Mouse (Mus musculus) hindbrain, embryonic 14.5 days (tissue): ENCODE measurements around the gene Kcnh2. TPM values are rescaled to one million over a fixed set of nuclear protein-coding genes. Genes with fewer than 3 reads are reported as not detected.
"Not testable (repeated sequence)": the region's sequence is repeated elsewhere in the genome, so short reads cannot be mapped to it uniquely, and the experiment has no call there.

Experiments
- ATAC-seq: fragments of 200-750 bp; cut with Nextera tagmentation; 2 replicates; pipeline ENCODE4 v1.8.0; 2017; ENCODE audit warnings: moderate number of reproducible peaks, mild to moderate bottlenecking, moderate TSS enrichment, moderate library complexity; ENCODE audit not compliant: low FRiP score
- DNase-seq: peaks from one replicate; pipeline ENCODE4 v3.0.0-alpha.2; 2015; ENCODE audit warnings: low spot score
- H3K27ac ChIP-seq: fragments of 300-500 bp; sonication (generic); 2 replicates; pipeline ENCODE4 v1.5.1; 2014; ENCODE audit warnings: mild to moderate bottlenecking, moderate library complexity
- H3K27me3 ChIP-seq: fragments of 300-500 bp; sonication (generic); 2 replicates; pipeline ENCODE4 v1.6.1; 2014; ENCODE audit warnings: mild to moderate bottlenecking, low read length, mixed read lengths; ENCODE audit not compliant: control insufficient read depth, insufficient read depth
- H3K36me3 ChIP-seq: fragments of 300-500 bp; sonication (generic); replicated peaks from 2 replicates; pipeline ENCODE4 v1.6.1; 2014; ENCODE audit not compliant: control insufficient read depth, insufficient read depth
- H3K4me1 ChIP-seq: fragments of 300-500 bp; sonication (generic); replicated peaks from 2 replicates; pipeline ENCODE4 v1.6.1; 2014; ENCODE audit warnings: antibody characterized with exemption, low read length, mixed read lengths; ENCODE audit not compliant: control insufficient read depth, insufficient read depth
- H3K4me2 ChIP-seq: fragments of 300-500 bp; sonication (generic); replicated peaks from 2 replicates; pipeline ENCODE4 v1.6.1; 2014; ENCODE audit warnings: mild to moderate bottlenecking, moderate library complexity
- H3K4me3 ChIP-seq: fragments of 300-500 bp; sonication (generic); replicated peaks from 2 replicates; pipeline ENCODE4 v1.5.1; 2014; ENCODE audit warnings: mild to moderate bottlenecking, low read length
- H3K9ac ChIP-seq: fragments of 300-500 bp; sonication (generic); 2 replicates; pipeline ENCODE4 v1.6.1; 2014
- H3K9me3 ChIP-seq: fragments of 300-500 bp; sonication (generic); 2 replicates; pipeline ENCODE4 v1.6.1; 2016; ENCODE audit warnings: low read length; ENCODE audit not compliant: control insufficient read depth
- WGBS: fragments of 180-500 bp; shearing (Covaris S2); extraction: QIAGEN DNeasy Blood & Tissue Kit; methylation state at CpG from one replicate; pipeline ENCODE4 v1.1.7; 2014; 5-methylcytosine and 5-hydroxymethylcytosine counted together
- polyA plus RNA-seq: library from polyadenylated mRNA; unstranded; fragments of >200 nt; fragmentation: Nextera tagmentation; extraction: Ambion mirVana; gene quantifications from 2 replicates; pipeline ENCODE4 v1.2.1, GENCODE M21; 2014

Kcnh2 gene
- polyA plus RNA-seq = 13.9 and 15.1 TPM in 2 replicates

DNA sequence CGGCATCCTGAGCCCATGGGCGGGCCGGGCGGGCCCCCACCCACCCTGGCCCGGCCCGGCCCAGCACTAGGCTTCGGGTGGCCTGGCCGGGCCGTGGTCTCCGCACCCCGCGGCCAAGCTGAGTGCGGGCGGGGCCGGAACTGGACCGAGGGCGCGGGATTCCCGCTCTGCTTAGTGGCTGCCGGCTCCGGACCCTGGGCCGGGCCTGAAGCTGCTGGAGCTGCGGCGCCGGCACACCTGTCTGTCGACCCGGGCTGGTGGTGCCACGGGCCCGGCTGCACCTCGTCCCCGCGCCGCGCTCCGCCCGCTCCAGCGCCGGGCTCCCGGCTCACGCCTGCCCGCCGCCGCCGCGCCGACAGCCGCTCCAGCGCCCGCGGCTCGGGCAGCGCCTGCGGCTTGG, at the start of gene Kcnh2:
Gene Kcnh2, minus strand, starts transcription at position 327 of the 400 bp plus-strand sequence.
- 0% methylated on average over 28 of the region's 53 CpGs for WGBS
- peak within 1 kb of the TSS; percentile 89 for H3K9ac ChIP-seq
- peaks cover 48% of the 10 kb centered on the region for H3K4me1 ChIP-seq
- H3K9me3 ChIP-seq = no peaks in the 10 kb centered on the region
- H3K4me2 ChIP-seq = peak within 1 kb of the TSS; percentile 97
- ATAC-seq = peak; percentile 59
- 0 out of 2 replicates have a peak, but pooled peaks cover 3% of the 10 kb centered on the region for H3K27me3 ChIP-seq
- H3K36me3 ChIP-seq = peaks cover under 1% of the 10 kb centered on the region; the same call in 1 of the 2 replicates
- DNase-seq = no peak
- peak within 1 kb of the TSS; percentile 84 for H3K4me3 ChIP-seq
- H3K27ac ChIP-seq = peak within 1 kb of the TSS; percentile 94

DNA sequence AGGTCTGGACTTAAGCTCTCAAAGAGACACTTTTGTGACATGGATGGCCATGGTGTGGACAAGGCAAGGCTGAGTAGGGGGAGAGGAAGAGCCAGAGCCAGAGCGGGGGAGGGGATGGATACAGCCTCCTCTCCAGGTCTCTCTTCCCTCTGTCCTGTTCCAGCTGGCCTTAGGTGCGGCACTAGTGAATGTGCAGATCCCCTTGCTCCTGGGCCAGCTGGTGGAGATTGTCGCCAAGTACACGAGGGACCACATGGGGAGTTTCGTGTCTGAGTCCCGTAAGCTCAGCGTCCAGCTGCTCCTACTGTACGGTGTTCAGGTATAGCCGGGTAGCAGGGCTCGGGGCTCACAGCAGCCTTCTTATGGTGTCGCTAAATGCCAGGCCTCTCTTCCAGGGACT, 49.0 kb upstream of the Kcnh2 start:
- H3K27me3 ChIP-seq = no peaks in the 10 kb centered on the region
- no peak for ATAC-seq
- H3K4me2 ChIP-seq = no peak overlapping the region
- peaks cover under 1% of the 10 kb centered on the region; the same call in 1 of the 2 replicates for H3K4me1 ChIP-seq
- H3K9ac ChIP-seq = no peak overlapping the region
- 82% methylated on average over 11 of the region's 11 CpGs for WGBS
- H3K27ac ChIP-seq = no peak overlapping the region
- H3K4me3 ChIP-seq = no peak overlapping the region
- peaks cover 37% of the 10 kb centered on the region for H3K36me3 ChIP-seq
- DNase-seq = no peak
- H3K9me3 ChIP-seq = no peaks in the 10 kb centered on the region

DNA sequence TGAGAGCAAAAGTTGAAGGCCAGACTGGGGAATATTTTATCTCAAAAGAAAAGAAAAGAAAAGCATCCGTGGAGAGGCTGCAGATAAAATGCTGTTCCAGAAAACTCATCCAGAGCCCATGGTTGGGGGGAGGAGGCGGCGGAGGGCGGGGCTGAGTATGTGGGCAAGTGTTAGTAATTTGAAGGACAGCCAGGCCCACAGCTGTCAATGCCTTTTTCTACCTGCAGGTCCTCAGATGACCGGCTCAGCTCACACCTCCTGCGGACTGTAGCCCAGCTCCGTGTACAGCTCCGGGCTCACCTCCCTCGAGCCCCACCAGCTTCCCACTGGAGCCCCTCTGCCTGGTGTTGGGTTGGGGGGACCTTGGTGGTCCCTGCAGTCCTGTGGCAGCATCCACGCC, 48.3 kb upstream of the Kcnh2 start:
- H3K27me3 ChIP-seq = no peaks in the 10 kb centered on the region
- ATAC-seq = no peak

DNA sequence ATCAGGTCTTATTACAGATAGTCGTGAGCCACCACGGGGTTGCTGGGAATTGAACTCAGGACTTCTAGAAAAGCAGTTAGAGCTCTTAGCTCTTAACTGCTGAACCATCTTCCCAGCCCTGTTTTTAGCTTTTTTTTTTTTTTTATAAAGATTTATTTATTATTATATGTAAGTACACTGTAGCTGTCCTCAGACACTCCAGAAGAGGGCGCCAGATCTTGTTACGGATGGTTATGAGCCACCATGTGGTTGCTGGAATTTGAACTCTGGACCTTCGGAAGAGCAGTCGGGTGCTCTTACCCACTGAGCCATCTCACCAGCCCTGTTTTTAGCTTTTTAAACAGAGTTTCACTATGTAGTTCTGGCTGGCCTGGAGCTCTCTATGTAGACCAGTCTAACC, 44.9 kb upstream of the Kcnh2 start:
- H3K27me3 ChIP-seq, H3K4me3 ChIP-seq, H3K4me1 ChIP-seq, ATAC-seq, DNase-seq, H3K27ac ChIP-seq, H3K9ac ChIP-seq, H3K4me2 ChIP-seq, H3K9me3 ChIP-seq: not testable (repeated sequence)
- 89% methylated on average over 6 of the region's 6 CpGs for WGBS
- H3K36me3 ChIP-seq = peaks cover 11% of the 10 kb centered on the region; the same call in 1 of the 2 replicates

More for the DNA sequence above, 48.3 kb upstream of the Kcnh2 start:
- H3K4me2 ChIP-seq = no peak overlapping the region
- no peak overlapping the region for H3K27ac ChIP-seq
- H3K4me3 ChIP-seq = no peak overlapping the region
- peaks cover 35% of the 10 kb centered on the region for H3K36me3 ChIP-seq
- H3K9me3 ChIP-seq = no peaks in the 10 kb centered on the region
- no peak overlapping the region for H3K9ac ChIP-seq
- DNase-seq = no peak
- H3K4me1 ChIP-seq = peaks cover 7% of the 10 kb centered on the region; the same call in 1 of the 2 replicates
- WGBS = 90% methylated on average over 10 of the region's 10 CpGs

DNA sequence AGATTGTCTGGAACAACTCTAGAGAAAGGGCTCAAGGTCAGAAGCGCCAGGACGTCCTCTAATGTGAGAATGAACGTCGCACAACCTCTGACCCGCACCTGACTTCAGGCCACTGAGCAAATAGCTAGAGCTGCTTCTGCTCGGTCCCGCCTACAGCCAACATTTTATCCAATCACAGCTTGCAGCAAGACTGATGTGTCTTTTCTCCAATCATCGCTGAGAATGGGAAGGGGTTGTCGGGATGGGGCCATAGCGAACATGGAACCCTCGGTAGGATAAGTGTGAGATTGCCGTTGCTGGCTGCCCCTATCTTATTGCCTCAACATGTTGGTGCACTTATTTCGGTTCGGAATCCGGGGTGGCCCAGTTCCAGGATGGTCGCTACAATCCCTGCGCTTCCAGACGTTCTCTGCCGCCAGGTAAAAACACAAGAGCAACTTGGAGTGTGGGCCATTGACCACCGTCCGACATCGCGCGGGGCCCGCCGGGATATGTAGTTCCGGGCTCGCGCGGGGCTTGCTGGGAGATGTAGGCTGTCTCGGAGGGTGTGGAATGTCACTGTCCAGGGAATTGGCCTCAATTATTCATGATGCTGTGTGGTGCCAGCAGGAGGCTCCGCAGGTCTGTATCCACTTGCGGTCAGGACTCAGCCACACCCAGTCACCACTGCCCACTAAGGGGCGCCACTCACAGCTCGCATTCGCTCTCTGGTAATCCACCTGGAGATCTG, 42.9 kb upstream of the Kcnh2 start:
- Histone ChIP-seq H3K4me3 (peak overlapping the region; percentile 43), H3K36me3 (no peaks in the 10 kb centered on the region), H3K4me2 (peak overlapping the region; percentile 57), H3K9me3 (no peaks in the 10 kb centered on the region), H3K9ac (peak overlapping the region; percentile 54), H3K27me3 (peaks cover 5% of the 10 kb centered on the region; the same call in 1 of the 2 replicates), H3K27ac (peak overlapping the region; percentile 86), H3K4me1 (peaks cover 7% of the 10 kb centered on the region; the same call in 1 of the 2 replicates)
- peak; percentile 96 for DNase-seq
- ATAC-seq = peak; percentile 96
- WGBS = 1% methylated on average over 36 of the region's 36 CpGs

DNA sequence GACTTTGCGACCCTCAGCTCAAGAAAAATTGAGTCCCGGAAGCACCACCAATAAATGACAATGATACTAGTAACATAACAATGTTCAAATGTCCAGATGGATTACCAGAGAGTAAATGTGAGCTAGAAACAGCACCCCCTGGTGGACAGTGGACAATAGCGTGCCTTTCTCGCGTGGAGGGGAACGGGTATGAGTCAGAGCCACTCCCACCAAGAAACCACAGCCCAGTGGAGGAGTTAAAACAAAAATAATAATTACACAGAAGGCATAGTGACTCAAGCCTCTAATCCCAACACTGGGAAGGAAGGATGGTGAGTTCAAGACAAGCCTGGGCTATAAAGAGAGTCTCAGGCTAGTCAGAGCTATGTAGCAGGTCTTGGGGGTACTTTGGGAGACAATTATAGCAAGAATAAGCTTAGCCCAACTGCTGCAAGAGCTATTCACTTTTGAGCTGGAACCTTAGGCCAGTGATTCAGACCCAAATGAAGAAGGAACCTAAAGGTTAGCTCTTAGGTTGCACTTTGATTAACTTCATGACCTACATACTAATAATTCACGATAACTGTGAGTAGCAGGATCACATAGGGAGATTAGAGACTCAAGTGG, 42.1 kb upstream of the Kcnh2 start, which contains the start of gene Abcb8:
Gene Abcb8, plus strand, starts transcription at position 272 of the 606 bp plus-strand sequence.
- Histone ChIP-seq H3K36me3 (no peaks in the 10 kb centered on the region), H3K4me2 (peak within 1 kb of the TSS; percentile 57), H3K4me1 (peaks cover 7% of the 10 kb centered on the region; the same call in 1 of the 2 replicates), H3K27me3 (peaks cover 11% of the 10 kb centered on the region), H3K27ac (peak within 1 kb of the TSS; percentile 86), H3K9ac (peak within 1 kb of the TSS; percentile 54), H3K4me3 (peak within 1 kb of the TSS; percentile 43), H3K9me3 (no peaks in the 10 kb centered on the region)
- ATAC-seq (no peak), DNase-seq (peak; percentile 80)
- 19% methylated on average over 7 of the region's 7 CpGs for WGBS

DNA sequence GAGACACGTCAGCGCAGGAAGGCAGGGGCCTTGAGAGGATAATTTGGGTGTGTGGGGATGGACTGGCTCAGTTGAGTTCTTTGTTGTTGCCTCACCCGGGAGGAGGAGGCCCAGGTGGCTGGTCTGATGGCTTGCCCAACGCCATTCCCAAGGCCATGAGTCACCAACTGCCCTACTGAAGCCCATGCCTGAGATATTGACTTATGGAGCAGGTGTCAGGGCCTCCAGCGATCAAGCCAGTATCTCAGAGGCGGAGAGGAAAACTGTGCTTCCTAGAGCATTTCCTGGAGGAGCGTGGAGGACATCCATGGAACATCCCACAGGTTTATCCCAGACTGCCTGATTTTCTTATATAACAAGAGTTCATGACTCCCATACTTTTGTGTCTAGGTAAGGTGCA, 41.3 kb upstream of the Kcnh2 start:
- H3K36me3 ChIP-seq = no peaks in the 10 kb centered on the region
- no peak overlapping the region for H3K9ac ChIP-seq
- DNase-seq (no peak), ATAC-seq (no peak)
- H3K4me3 ChIP-seq = no peak overlapping the region
- no peak overlapping the region for H3K27ac ChIP-seq
- H3K4me2 ChIP-seq = no peak overlapping the region
- peaks cover 7% of the 10 kb centered on the region for H3K4me1 ChIP-seq
- H3K27me3 ChIP-seq = peaks cover 11% of the 10 kb centered on the region
- H3K9me3 ChIP-seq = no peaks in the 10 kb centered on the region
- 82% methylated on average over 7 of the region's 7 CpGs for WGBS

DNA sequence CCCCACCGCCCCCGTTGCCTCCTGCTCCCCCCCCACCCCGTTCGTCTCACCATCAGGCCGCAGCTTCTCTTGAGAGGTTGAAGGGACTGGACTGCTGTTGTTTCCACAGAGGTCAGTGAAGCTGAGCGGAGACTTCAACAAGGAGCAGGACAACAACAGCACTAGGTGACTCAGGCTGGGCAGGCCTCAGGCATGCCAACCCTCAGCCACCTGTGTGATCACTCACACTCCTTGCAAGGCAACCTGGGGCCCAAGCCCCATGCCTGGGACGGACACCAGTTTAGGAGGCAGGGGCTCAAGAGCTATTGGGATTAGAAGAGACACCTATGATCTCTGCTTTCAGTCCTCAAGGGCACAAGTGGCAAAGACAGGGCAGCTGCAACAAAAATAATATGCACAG, 40.5 kb upstream of the Kcnh2 start, which contains the start of gene Atg9b:
Gene Atg9b, minus strand, starts transcription at position 280 of the 400 bp plus-strand sequence.
- 82% methylated on average over 7 of the region's 7 CpGs for WGBS
- DNase-seq (no peak), ATAC-seq (no peak)
- H3K27ac ChIP-seq = no peak within 1 kb of the TSS
- H3K4me3 ChIP-seq = no peak within 1 kb of the TSS
- no peak within 1 kb of the TSS for H3K9ac ChIP-seq
- H3K4me1 ChIP-seq = peaks cover 16% of the 10 kb centered on the region
- no peaks in the 10 kb centered on the region for H3K36me3 ChIP-seq
- H3K4me2 ChIP-seq = no peak within 1 kb of the TSS
- no peaks in the 10 kb centered on the region for H3K9me3 ChIP-seq
- H3K27me3 ChIP-seq = peaks cover 16% of the 10 kb centered on the region

DNA sequence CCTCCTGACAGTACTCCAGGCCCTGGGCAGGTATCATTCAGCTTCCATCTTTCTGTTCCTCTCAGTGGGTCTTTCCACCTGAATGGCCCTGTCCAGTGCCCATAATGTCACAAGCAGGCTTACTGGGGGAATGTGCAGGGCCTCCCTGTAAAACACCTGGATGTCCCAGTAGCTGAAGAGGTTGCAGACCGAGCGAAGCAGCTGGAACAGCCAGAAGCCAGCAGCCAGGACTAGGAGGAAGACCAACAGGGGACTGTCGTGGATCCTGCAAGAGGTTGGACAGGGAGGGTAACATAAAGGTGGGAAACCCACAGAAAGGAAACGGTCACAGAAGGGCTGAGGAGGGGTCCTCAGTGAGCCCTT, 38.2 kb upstream of the Kcnh2 start:
- Histone ChIP-seq H3K9me3 (no peaks in the 10 kb centered on the region), H3K27me3 (peaks cover 27% of the 10 kb centered on the region), H3K36me3 (no peaks in the 10 kb centered on the region), H3K4me3 (no peak overlapping the region), H3K27ac (no peak overlapping the region), H3K9ac (no peak overlapping the region), H3K4me1 (peaks cover 9% of the 10 kb centered on the region), H3K4me2 (no peak overlapping the region)
- WGBS = 83% methylated on average over 4 of the region's 4 CpGs
- DNase-seq (no peak), ATAC-seq (no peak)
